11 mouse cellular contexts compared by ENCODE assay signal in the genomic region with DNA sequence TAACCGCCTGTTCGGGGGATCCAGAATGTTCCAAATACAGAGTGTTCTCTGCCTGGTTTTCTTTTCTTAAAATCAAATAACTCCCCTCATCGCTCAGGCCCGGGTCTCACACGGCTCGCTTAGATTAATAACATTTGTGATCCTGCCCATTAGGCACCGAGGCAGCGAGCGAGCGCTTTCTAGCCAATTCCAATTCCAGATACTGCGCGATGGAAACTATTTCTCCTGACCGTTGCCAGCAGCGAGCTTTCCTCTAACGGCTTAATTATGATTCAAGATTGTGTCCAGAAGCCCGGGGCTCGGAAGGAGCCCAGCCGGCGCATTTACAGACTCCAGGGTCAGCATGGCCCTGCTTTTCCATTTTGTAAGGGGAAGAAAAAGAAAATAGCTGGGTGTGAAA.
DNase-seq lines count a peak whose midpoint lies in the region; ATAC-seq lines count a peak whose summit lies in the region.
"Had no signal": no experiment of that assay in that cellular context is flagged by ENCODE, and none has a peak within 500 bp of the region (broad histone marks: within the 10 kb centered on the region; RNA-seq: fewer than 3 reads in every experiment).

No protein-coding gene starts in this region.

- DNase-seq in hindbrain, embryonic 11.5 days (ENCODE audit: low spot score) = no peak
- DNase-seq in Muller cell, postnatal 12 days (ENCODE audit: inconsistent ontology term) = peak; percentile 58
- peak; percentile 30 for DNase-seq in gastrocnemius, adult 18-20 months (ENCODE audit: low spot score)
- DNase-seq in limb, embryonic 11.5 days (ENCODE audit: low spot score) = no peak
- no peak for DNase-seq in heart, embryonic 10.5 days (ENCODE audit: low spot score)
- no peak for DNase-seq in layer of hippocampus, postnatal 25 days (ENCODE audit: extremely low spot score in 1 of 2, low spot score in 1 of 2)
- no peak for DNase-seq in right cerebral cortex, postnatal 14 days
- DNase-seq: adrenal gland, postnatal 25 days had no signal

- no peak for ATAC-seq in hindbrain, embryonic 13.5 days (ENCODE audit: low FRiP score)
- no peak for ATAC-seq in hindbrain, embryonic 11.5 days (ENCODE audit: low FRiP score)
- no peak for ATAC-seq in limb, embryonic 11.5 days (ENCODE audit: insufficient number of reproducible peaks, low FRiP score, low TSS enrichment, low read depth)
- ATAC-seq: Patski had no signal

- peak overlapping the region; percentile 69 for H3K27ac ChIP-seq in hindbrain, embryonic 13.5 days
- H3K27ac ChIP-seq in hindbrain, embryonic 11.5 days (ENCODE audit: low read depth, low read length) = no peak overlapping the region
- 0 out of 2 replicates have a peak overlapping the region, but pooled peaks have one; percentile 42 for H3K27ac ChIP-seq in limb, embryonic 11.5 days (replicated peaks; ENCODE audit: low read depth, low read length)
- no peak overlapping the region for H3K27ac ChIP-seq in heart, embryonic 10.5 days
- H3K27ac ChIP-seq: stomach, embryonic 15.5 days had no signal

- no peaks in the 10 kb centered on the region for H3K36me3 ChIP-seq in hindbrain, embryonic 13.5 days
- H3K36me3 ChIP-seq in hindbrain, embryonic 11.5 days (ENCODE audit: control insufficient read depth, insufficient read depth, low read length) = no peaks in the 10 kb centered on the region
- H3K36me3 ChIP-seq in limb, embryonic 11.5 days (ENCODE audit: control insufficient read depth, insufficient read depth, low read length) = no peaks in the 10 kb centered on the region
- H3K36me3 ChIP-seq in heart, embryonic 10.5 days = no peaks in the 10 kb centered on the region
- H3K36me3 ChIP-seq: stomach, embryonic 15.5 days had no signal

- no peaks in the 10 kb centered on the region for H3K27me3 ChIP-seq in hindbrain, embryonic 13.5 days
- H3K27me3 ChIP-seq in hindbrain, embryonic 11.5 days (ENCODE audit: control insufficient read depth, insufficient read depth, low read length) = no peaks in the 10 kb centered on the region
- H3K27me3 ChIP-seq in limb, embryonic 11.5 days (ENCODE audit: control insufficient read depth, insufficient read depth, low read length) = 0 out of 2 replicates have a peak, but pooled peaks cover 2% of the 10 kb centered on the region
- H3K27me3 ChIP-seq in heart, embryonic 10.5 days (ENCODE audit: insufficient read depth, poor library complexity, severe bottlenecking) = peaks cover 42% of the 10 kb centered on the region
- H3K27me3 ChIP-seq: stomach, embryonic 15.5 days had no signal

- no peak overlapping the region for H3K9ac ChIP-seq in hindbrain, embryonic 13.5 days
- H3K9ac ChIP-seq in hindbrain, embryonic 11.5 days (ENCODE audit: low read depth, low read length) = no peak overlapping the region
- no peak overlapping the region for H3K9ac ChIP-seq in limb, embryonic 11.5 days (ENCODE audit: low read length)
- H3K9ac ChIP-seq: stomach, embryonic 15.5 days had no signal

- H3K4me3 ChIP-seq in hindbrain, embryonic 13.5 days = no peak overlapping the region
- no peak overlapping the region for H3K4me3 ChIP-seq in hindbrain, embryonic 11.5 days (ENCODE audit: low read depth, low read length)
- H3K4me3 ChIP-seq in limb, embryonic 11.5 days (ENCODE audit: low read depth, low read length) = no peak overlapping the region
- H3K4me3 ChIP-seq in heart, embryonic 10.5 days = no peak overlapping the region
- H3K4me3 ChIP-seq: stomach, embryonic 15.5 days had no signal

- 0 out of 2 replicates have a peak, but pooled peaks cover 4% of the 10 kb centered on the region for H3K9me3 ChIP-seq in hindbrain, embryonic 13.5 days
- H3K9me3 ChIP-seq in hindbrain, embryonic 11.5 days (ENCODE audit: control insufficient read depth, low read length) = no peaks in the 10 kb centered on the region
- no peaks in the 10 kb centered on the region for H3K9me3 ChIP-seq in limb, embryonic 11.5 days (ENCODE audit: control insufficient read depth, low read length)
- no peaks in the 10 kb centered on the region for H3K9me3 ChIP-seq in heart, embryonic 10.5 days
- H3K9me3 ChIP-seq: stomach, embryonic 15.5 days had no signal

- WGBS in hindbrain, embryonic 13.5 days = 61% methylated on average over 19 of the region's 19 CpGs
- 75% methylated on average over 19 of the region's 19 CpGs for WGBS in hindbrain, embryonic 11.5 days
- WGBS in limb, embryonic 11.5 days = 36% methylated on average over 19 of the region's 19 CpGs
- WGBS in heart, embryonic 10.5 days = 82% methylated on average over 19 of the region's 19 CpGs

- H3K4me1 ChIP-seq in hindbrain, embryonic 13.5 days (replicated peaks) = peaks cover 14% of the 10 kb centered on the region
- H3K4me1 ChIP-seq in hindbrain, embryonic 11.5 days (replicated peaks; ENCODE audit: control insufficient read depth, insufficient read depth, low read length) = no peaks in the 10 kb centered on the region
- peaks cover 9% of the 10 kb centered on the region for H3K4me1 ChIP-seq in limb, embryonic 11.5 days (ENCODE audit: control insufficient read depth, insufficient read depth, low read length)
- H3K4me1 ChIP-seq in heart, embryonic 10.5 days = peaks cover 33% of the 10 kb centered on the region

- 0 out of 2 replicates have a peak overlapping the region, but pooled peaks have one; percentile 8 for H3K4me2 ChIP-seq in hindbrain, embryonic 13.5 days
- H3K4me2 ChIP-seq in hindbrain, embryonic 11.5 days (replicated peaks; ENCODE audit: low read depth, low read length) = no peak overlapping the region
- no peak overlapping the region for H3K4me2 ChIP-seq in limb, embryonic 11.5 days (ENCODE audit: low read depth, severe bottlenecking)
- H3K4me2 ChIP-seq: stomach, embryonic 15.5 days had no signal

Comparison
In these comparisons a context has a peak if more than half of its experiments do, and no peak if none do; other contexts are left out.
1. H3K27ac ChIP-seq: peak in hindbrain, embryonic 13.5 days (single experiment) and limb, embryonic 11.5 days (single experiment); none in hindbrain, embryonic 11.5 days (single experiment) and heart, embryonic 10.5 days (single experiment).
2. DNase-seq: peak in Muller cell, postnatal 12 days (single experiment) and gastrocnemius, adult 18-20 months (single experiment); none in hindbrain, embryonic 11.5 days (single experiment), limb, embryonic 11.5 days (single experiment), heart, embryonic 10.5 days (single experiment), layer of hippocampus, postnatal 25 days (0 of 2) and right cerebral cortex, postnatal 14 days (single experiment).